Mouse (Mus musculus) midbrain, embryonic 10.5 days (tissue): ENCODE measurements around the gene Wdr18. TPM values are rescaled to one million over a fixed set of nuclear protein-coding genes. Genes with fewer than 3 reads are reported as not detected.

Experiments used
- DNase-seq: peaks from one replicate; pipeline ENCODE4 v3.0.0-alpha.2; 2017; ENCODE audit warnings: low spot score
- H3K27ac ChIP-seq: fragments of 300-500 bp; sonication (generic); replicated peaks from 2 replicates; pipeline ENCODE4 v1.5.1; 2016; ENCODE audit warnings: mild to moderate bottlenecking
- H3K27me3 ChIP-seq: fragments of 300-500 bp; sonication (generic); 2 replicates; pipeline ENCODE4 v1.6.1; 2016; ENCODE audit warnings: low read depth, mild to moderate bottlenecking; ENCODE audit not compliant: poor library complexity, severe bottlenecking
- H3K36me3 ChIP-seq: fragments of 300-500 bp; sonication (generic); 2 replicates; pipeline ENCODE4 v1.6.1; 2016; ENCODE audit warnings: mild to moderate bottlenecking, moderate library complexity
- H3K4me1 ChIP-seq: fragments of 300-500 bp; sonication (generic); 2 replicates; pipeline ENCODE4 v1.6.1; 2016
- H3K4me3 ChIP-seq: fragments of 300-500 bp; sonication (generic); 2 replicates; pipeline ENCODE4 v1.5.1; 2016; ENCODE audit warnings: mild to moderate bottlenecking, moderate library complexity
- H3K9me3 ChIP-seq: fragments of 300-500 bp; sonication (generic); replicated peaks from 2 replicates; pipeline ENCODE4 v1.6.1; 2016; ENCODE audit warnings: mild to moderate bottlenecking
- WGBS: fragments of 180-500 bp; shearing (Covaris S2); methylation state at CpG from one replicate; pipeline ENCODE4 v1.1.7; 2016; 5-methylcytosine and 5-hydroxymethylcytosine counted together
- polyA plus RNA-seq: library from polyadenylated mRNA; unstranded; fragments of >200 nt; fragmentation: Nextera tagmentation; extraction: Ambion mirVana; gene quantifications from 2 replicates; pipeline ENCODE4 v1.2.1, GENCODE M21; 2016

Wdr18 gene
- polyA plus RNA-seq, 1 experiment from 2014 or later: 155 TPM

DNA sequence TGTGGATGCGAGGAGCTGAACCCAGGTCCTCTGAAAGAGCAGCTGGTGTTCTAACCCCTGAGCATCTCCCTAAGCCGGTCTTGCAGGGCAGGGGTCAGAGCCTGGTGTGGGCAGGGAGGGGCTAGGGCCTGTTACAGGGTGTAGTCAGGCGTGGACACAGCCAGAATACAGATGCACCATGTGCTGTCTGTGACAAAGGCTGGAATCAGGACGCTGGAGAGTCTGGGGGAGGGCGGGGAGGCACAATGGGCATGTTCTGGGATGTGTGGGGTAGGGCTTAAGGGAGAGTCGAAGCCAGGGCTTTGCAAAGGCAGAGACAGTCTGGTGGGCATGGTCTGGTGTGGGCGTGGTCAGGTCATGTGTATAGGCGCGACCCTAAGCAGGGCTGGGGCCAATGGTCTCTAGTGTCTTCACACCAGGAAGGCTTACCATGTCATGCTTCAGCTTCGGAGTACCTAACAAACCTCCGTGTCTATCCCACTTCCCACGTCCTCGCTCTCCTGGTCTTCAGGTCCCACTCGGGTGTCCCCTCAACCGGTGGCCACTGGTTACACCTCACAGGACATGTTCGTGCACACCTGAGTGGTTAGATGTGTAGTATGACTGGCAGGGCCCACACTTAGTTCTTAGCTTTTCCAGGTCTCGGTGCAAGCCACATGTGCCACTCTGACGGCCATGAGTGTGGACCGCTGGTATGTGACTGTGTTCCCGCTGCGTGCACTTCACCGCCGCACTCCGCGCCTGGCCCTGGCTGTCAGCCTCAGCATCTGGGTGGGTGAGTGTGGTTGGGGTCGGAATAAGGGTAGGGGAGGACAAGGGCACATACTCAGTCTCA, 39.7 kb upstream of the Wdr18 start:
- Histone ChIP-seq H3K9me3 (no peaks in the 10 kb centered on the region), H3K36me3 (no peaks in the 10 kb centered on the region), H3K4me3 (peak overlapping the region; percentile 76), H3K27ac (no peak overlapping the region; the same call in 1 of the 2 replicates), H3K27me3 (peaks cover 75% of the 10 kb centered on the region), H3K4me1 (peaks cover 71% of the 10 kb centered on the region)
- peak; percentile 57 for DNase-seq
- 15% methylated on average over 26 of the region's 26 CpGs for WGBS

DNA sequence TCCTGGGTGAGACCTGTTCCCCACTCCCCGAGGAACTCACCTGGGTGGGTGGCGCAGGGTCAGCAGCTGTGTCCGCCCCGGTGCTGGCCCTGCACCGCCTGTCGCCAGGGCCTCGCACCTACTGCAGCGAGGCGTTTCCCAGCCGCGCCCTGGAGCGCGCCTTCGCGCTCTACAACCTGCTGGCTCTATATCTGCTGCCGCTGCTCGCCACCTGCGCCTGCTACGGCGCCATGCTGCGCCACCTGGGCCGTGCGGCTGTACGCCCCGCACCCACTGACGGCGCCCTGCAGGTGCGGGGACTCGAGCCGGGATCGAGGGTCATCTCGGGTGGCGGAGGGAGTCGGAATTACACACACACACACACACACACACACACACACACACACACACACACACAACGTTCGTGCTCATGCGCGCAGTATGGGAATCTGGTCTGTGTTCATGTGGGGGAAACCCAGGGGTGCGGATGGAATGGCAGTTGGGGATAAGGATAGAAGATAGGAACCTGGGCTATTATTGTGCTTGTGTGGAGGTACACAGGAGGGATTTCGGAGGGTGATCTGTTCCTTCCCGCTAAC, 38.9 kb upstream of the Wdr18 start, which contains the start of gene R3hdm4:
Gene R3hdm4, minus strand, starts transcription at position 251 of the 578 bp plus-strand sequence.
- Histone ChIP-seq H3K27ac (no peak within 1 kb of the TSS; the same call in 1 of the 2 replicates), H3K4me1 (peaks cover 71% of the 10 kb centered on the region)
- DNase-seq: no peak

GRCm38 (mm10) chr10:79921572-79921971, 38.4 kb upstream of the Wdr18 start:
- DNase-seq: peak; percentile 43
- Histone ChIP-seq H3K36me3 (no peaks in the 10 kb centered on the region), H3K4me3 (peak overlapping the region; percentile 76), H3K27ac (no peak overlapping the region), H3K9me3 (no peaks in the 10 kb centered on the region), H3K4me1 (peaks cover 71% of the 10 kb centered on the region), H3K27me3 (peaks cover 80% of the 10 kb centered on the region)
- WGBS: under 1% methylated on average over 34 of the region's 34 CpGs

More for the DNA sequence above, 38.9 kb upstream of the Wdr18 start, which contains the start of gene R3hdm4:
- WGBS: 4% methylated on average over 41 of the region's 41 CpGs
- Histone ChIP-seq H3K4me3 (peak within 1 kb of the TSS; percentile 76), H3K9me3 (no peaks in the 10 kb centered on the region), H3K27me3 (peaks cover 77% of the 10 kb centered on the region), H3K36me3 (no peaks in the 10 kb centered on the region)

- Histone ChIP-seq H3K36me3 (0 out of 2 replicates have a peak, but pooled peaks cover 2% of the 10 kb centered on the region), H3K9me3 (no peaks in the 10 kb centered on the region), H3K4me3 (peak overlapping the region; percentile 98; the same call in 1 of the 2 replicates), H3K27ac (no peak overlapping the region), H3K27me3 (peaks cover 46% of the 10 kb centered on the region), H3K4me1 (peaks cover 69% of the 10 kb centered on the region)
- WGBS: 11% methylated on average over 29 of the region's 29 CpGs
- peak; percentile 88 for DNase-seq
These were observed 34.8 kb upstream of the Wdr18 start for GRCm38 (mm10) chr10:79924998-79925784.

GRCm38 (mm10) chr10:79925785-79926490, 34.0 kb upstream of the Wdr18 start:
- H3K36me3 ChIP-seq: peaks cover 9% of the 10 kb centered on the region
- peaks cover 69% of the 10 kb centered on the region for H3K4me1 ChIP-seq
- no peak for DNase-seq
- WGBS: 15% methylated on average over 15 of the region's 15 CpGs
- peak overlapping the region; percentile 98 for H3K4me3 ChIP-seq
- H3K27me3 ChIP-seq: peaks cover 38% of the 10 kb centered on the region
- peak overlapping the region; percentile 95 for H3K27ac ChIP-seq
- no peaks in the 10 kb centered on the region for H3K9me3 ChIP-seq

DNA sequence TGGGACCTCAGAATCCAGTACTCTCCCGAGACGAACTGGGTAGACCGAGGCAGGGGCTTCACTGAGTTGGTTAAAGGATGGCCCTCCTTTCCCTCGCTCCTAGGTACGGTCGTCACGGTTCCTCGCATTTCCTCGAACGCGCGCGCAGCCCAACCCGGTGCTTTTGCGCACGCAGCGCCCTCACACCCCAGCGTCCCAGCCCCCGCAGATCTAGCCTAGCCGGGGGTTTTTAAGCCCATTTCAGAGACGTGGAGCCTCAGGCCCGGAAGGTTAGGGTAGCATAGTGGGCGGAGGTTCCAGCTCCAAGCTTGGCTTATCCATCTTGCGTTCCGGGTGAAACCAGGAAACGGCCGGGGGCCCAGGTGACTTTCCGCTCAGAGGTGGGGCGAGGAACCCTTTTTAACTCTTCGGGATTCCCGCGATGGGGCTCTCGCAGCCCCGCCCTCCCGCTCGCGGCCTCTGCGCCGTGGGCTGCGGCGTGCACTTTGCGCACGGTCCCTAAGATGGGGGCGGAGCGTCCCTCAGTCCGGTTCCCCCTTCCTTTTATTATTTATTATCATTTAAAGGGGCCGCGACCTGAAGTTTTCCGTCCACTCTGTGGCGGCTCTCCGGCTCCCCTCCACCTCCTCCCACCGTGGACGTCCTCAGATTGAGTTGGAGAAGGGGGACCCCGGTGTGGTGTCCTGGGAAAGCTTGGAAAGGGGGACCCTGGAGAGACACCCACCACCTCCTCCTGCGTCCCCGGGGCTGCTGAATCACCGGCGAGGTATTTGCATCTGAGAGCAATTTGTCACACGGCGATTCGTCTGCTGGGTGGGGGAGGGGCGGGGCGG, 33.2 kb upstream of the Wdr18 start, which contains the start of gene Arid3a:
Gene Arid3a, plus strand, starts transcription at position 553 of the 833 bp plus-strand sequence.
- peaks cover 17% of the 10 kb centered on the region for H3K36me3 ChIP-seq
- peak within 1 kb of the TSS; percentile 95 for H3K27ac ChIP-seq
- H3K9me3 ChIP-seq: no peaks in the 10 kb centered on the region
- WGBS: under 1% methylated on average over 63 of the region's 63 CpGs
- peaks cover 69% of the 10 kb centered on the region for H3K4me1 ChIP-seq
- DNase-seq: peak; percentile 91
- H3K27me3 ChIP-seq: peaks cover 31% of the 10 kb centered on the region
- peak within 1 kb of the TSS; percentile 98 for H3K4me3 ChIP-seq

- H3K4me3 ChIP-seq: peak overlapping the region; percentile 98
- H3K9me3 ChIP-seq: no peaks in the 10 kb centered on the region
- peak overlapping the region; percentile 95 for H3K27ac ChIP-seq
- peak; percentile 83 for DNase-seq
- H3K36me3 ChIP-seq: peaks cover 25% of the 10 kb centered on the region
- H3K27me3 ChIP-seq: peaks cover 23% of the 10 kb centered on the region
- H3K4me1 ChIP-seq: peaks cover 74% of the 10 kb centered on the region
- under 1% methylated on average over 54 of the region's 54 CpGs for WGBS
These were observed 32.5 kb upstream of the Wdr18 start for GRCm38 (mm10) chr10:79927324-79928029.

GRCm38 (mm10) chr10:79928030-79928694, 31.8 kb upstream of the Wdr18 start:
- under 1% methylated on average over 29 of the region's 29 CpGs for WGBS
- Histone ChIP-seq H3K27me3 (peaks cover 16% of the 10 kb centered on the region), H3K27ac (peak overlapping the region; percentile 95), H3K36me3 (peaks cover 31% of the 10 kb centered on the region), H3K4me1 (peaks cover 81% of the 10 kb centered on the region), H3K4me3 (peak overlapping the region; percentile 98), H3K9me3 (no peaks in the 10 kb centered on the region)
- DNase-seq: peak; percentile 70

DNA sequence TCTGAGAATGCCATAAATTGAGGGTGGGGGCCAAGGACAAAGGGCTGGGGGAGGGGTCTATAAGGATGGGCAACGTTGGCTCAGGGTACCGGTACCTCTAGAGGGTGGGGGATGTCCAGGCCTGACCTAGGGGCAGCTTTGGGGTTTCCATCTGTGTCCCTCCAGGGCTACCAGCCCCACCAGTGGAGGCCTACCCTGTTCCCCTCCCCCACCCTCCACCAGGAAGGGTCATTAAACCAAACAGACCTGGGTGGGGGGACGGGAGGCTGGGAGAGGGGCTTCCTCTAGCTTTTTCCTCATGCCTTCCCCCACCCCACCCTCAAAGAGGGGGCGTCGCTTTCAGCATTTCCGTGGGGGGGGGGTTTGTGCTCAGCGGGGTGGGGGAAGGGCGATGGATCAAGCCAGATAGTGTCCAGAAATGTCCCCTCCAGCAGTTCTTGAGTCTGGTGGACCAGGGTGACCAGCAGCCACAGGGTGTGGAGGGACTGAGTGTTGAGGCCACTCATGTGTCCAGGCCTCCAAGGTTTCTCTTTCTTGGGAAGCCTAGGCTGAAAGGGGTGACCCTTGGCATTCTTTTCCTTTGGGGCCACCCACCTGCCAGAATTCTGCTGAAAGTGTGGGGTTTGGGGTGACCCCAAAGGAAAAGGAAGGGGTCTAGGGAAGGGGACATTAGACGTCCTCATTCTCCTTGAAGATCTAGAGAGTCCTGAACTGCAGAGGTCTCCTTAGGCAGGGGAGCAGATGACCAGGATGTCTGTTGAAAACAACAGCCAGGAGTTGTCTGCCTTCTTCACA, 30.8 kb upstream of the Wdr18 start:
- peaks cover 86% of the 10 kb centered on the region for H3K4me1 ChIP-seq
- H3K9me3 ChIP-seq: no peaks in the 10 kb centered on the region
- no peak for DNase-seq
- H3K27me3 ChIP-seq: peaks cover 7% of the 10 kb centered on the region
- WGBS: 30% methylated on average over 9 of the region's 9 CpGs
- peak overlapping the region; percentile 95 for H3K27ac ChIP-seq
- peaks cover 41% of the 10 kb centered on the region for H3K36me3 ChIP-seq
- peak overlapping the region; percentile 98 for H3K4me3 ChIP-seq
